Mouse (Mus musculus) E14TG2a.4 (cell line): Measurements from ENCODE around the gene Tap1.

Source experiments
- H3K27me3 ChIP-seq: 2 replicates; pipeline ENCODE4 v1.6.1; 2014; ENCODE audit warnings: low read length, control low read depth; ENCODE audit not compliant: insufficient read depth
- H3K36me3 ChIP-seq: 2 replicates; pipeline ENCODE4 v1.6.1; 2014; ENCODE audit warnings: low read length, control low read depth; ENCODE audit not compliant: insufficient read depth
- H3K4me1 ChIP-seq: replicated peaks from 2 replicates; pipeline ENCODE4 v1.6.1; 2014; ENCODE audit warnings: low read depth, low read length, control low read depth
- H3K4me3 ChIP-seq: replicated peaks from 2 replicates; pipeline ENCODE4 v1.5.1; 2014; ENCODE audit warnings: mild to moderate bottlenecking, low read length
- H3K9me3 ChIP-seq: 2 replicates; pipeline ENCODE4 v1.6.1; 2014; ENCODE audit warnings: low read length, control low read depth
- CTCF ChIP-seq: conservative IDR thresholded peaks from 2 replicates; pipeline ENCODE4 v1.5.1; 2014; ENCODE audit warnings: low read length
- NANOG ChIP-seq: IDR thresholded peaks from 2 replicates; pipeline ENCODE4 v1.6.1; 2014; ENCODE audit warnings: borderline replicate concordance, low read length, mixed read lengths
- POU5F1 ChIP-seq: IDR thresholded peaks from 2 replicates; pipeline ENCODE4 v1.6.1; 2014; ENCODE audit warnings: low read length, borderline replicate concordance

Tap1 gene

DNA sequence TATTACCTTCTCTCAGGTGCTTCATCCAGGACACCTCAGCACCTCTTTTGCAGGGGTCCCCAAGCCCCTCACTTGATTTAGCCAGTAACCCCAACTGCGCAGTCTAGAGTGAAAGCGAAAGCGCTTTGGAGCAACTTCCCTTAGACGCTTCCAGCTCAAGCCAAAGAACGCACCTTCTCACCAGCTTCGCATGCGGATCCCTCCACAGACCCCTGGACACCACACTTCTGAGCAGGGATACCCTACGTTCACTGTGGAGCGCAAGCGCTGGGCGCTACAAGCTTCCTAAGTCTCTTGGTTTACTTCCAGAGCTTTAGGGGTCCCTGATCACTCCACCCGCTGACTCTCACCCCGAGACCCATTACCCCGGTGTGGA, 480 bp upstream of the Tap1 start:
- Histone ChIP-seq H3K36me3 (no peaks in the 10 kb centered on the region), H3K9me3 (no peaks in the 10 kb centered on the region)

DNA sequence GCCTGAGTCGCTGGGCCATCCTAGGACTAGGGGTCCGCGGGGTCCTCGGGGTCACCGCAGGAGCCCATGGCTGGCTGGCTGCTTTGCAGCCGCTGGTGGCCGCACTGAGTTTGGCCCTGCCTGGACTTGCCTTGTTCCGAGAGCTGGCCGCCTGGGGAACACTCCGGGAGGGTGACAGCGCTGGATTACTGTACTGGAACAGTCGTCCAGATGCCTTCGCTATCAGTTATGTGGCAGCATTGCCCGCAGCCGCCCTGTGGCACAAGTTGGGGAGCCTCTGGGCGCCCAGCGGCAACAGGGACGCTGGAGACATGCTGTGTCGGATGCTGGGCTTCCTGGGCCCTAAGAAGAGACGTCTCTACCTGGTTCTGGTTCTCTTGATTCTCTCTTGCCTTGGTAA, 657 bp downstream of the Tap1 start:
- no peaks in the 10 kb centered on the region for H3K9me3 ChIP-seq
- no peak for TF ChIP-seq POU5F1
- H3K36me3 ChIP-seq, result no peaks in the 10 kb centered on the region
- peak overlapping the region; percentile 79 for H3K4me3 ChIP-seq
- H3K4me1 ChIP-seq, result peaks cover 53% of the 10 kb centered on the region
- peaks cover 94% of the 10 kb centered on the region for H3K27me3 ChIP-seq

More for the DNA sequence above, 480 bp upstream of the Tap1 start:
- Histone ChIP-seq H3K4me1 (peaks cover 47% of the 10 kb centered on the region), H3K27me3 (peaks cover 88% of the 10 kb centered on the region), H3K4me3 (peak overlapping the region; percentile 79)
- TF ChIP-seq NANOG, result no peak

DNA sequence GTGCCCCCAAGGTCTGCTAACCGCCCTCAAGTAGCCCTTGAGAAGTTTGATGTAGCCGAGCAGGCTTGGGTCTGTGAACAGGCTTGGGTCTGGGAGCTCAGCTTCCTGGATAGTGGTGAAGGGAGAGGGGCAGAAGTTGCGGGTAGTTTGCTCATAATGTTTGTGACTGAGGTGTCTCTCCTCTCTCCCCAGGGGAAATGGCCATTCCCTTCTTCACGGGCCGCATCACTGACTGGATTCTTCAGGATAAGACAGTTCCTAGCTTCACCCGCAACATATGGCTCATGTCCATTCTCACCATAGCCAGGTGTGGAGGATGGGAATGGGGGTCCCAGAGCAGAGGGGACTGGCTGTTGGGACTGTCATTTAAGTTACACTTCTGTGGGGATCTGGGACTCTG, 1.6 kb downstream of the Tap1 start:
- H3K4me1 ChIP-seq, result peaks cover 50% of the 10 kb centered on the region
- H3K27me3 ChIP-seq, result peaks cover 93% of the 10 kb centered on the region
- no peak overlapping the region for H3K4me3 ChIP-seq
- no peaks in the 10 kb centered on the region for H3K36me3 ChIP-seq
- TF ChIP-seq POU5F1 (no peak), NANOG (no peak), CTCF (no peak)
- H3K9me3 ChIP-seq, result no peaks in the 10 kb centered on the region

DNA sequence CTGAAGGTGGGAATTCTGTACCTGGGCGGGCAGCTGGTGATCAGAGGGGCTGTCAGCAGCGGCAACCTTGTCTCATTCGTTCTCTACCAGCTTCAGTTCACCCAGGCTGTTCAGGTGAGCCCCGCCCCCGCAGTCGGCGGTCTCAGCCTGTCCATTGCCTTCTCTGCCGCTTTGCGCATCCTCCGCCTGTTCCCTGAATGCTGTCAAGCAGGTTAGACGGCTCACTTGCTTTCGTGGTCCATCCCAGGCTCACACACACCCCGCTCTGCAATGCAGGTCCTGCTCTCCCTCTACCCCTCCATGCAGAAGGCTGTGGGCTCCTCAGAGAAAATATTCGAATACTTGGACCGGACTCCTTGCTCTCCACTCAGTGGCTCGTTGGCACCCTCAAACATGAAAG, 5.5 kb downstream of the Tap1 start:
- Histone ChIP-seq H3K27me3 (peaks cover 91% of the 10 kb centered on the region), H3K36me3 (no peaks in the 10 kb centered on the region), H3K9me3 (no peaks in the 10 kb centered on the region), H3K4me3 (no peak overlapping the region), H3K4me1 (peaks cover 52% of the 10 kb centered on the region)
- TF ChIP-seq POU5F1 (no peak), NANOG (no peak), CTCF (no peak)

DNA sequence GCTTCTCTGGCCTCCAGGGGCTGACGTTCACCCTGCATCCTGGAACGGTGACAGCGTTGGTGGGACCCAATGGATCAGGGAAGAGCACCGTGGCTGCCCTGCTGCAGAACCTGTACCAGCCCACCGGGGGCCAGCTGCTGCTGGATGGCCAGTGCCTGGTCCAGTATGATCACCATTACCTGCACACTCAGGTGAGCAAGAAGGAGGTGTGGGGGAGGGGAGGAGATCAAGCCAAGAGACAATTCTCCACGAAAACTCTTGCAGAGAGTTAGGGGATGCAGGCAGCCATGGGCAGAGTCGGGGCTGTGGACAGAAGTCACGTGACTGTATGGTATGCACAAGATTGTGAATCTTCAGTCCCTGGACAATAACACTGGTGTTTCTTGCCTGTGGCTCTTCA, 6.1 kb downstream of the Tap1 start:
- TF ChIP-seq CTCF (no peak), NANOG (no peak), POU5F1 (no peak)
- H3K27me3 ChIP-seq, result peaks cover 91% of the 10 kb centered on the region
- peaks cover 53% of the 10 kb centered on the region for H3K4me1 ChIP-seq
- H3K4me3 ChIP-seq, result no peak overlapping the region
- peaks cover 2% of the 10 kb centered on the region; the same call in 1 of the 2 replicates for H3K9me3 ChIP-seq
- no peaks in the 10 kb centered on the region for H3K36me3 ChIP-seq

DNA sequence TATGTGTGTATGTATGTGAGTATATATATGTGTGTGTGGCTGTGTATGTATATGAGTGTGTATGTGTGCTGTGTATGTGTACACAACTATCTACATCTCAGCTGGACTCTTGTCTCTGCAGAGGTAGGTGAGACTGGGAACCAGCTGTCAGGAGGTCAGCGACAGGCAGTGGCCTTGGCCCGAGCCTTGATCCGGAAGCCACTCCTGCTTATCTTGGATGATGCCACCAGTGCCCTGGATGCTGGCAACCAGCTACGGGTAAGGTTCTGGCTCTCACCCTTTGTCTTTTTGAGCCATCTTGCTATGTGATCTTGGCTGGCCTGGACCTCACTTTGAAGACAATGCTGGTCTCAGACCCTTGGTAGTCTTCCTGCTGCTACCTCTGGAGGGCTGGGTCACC, 7.4 kb downstream of the Tap1 start:
- peaks cover 88% of the 10 kb centered on the region for H3K27me3 ChIP-seq
- no peak overlapping the region for H3K4me3 ChIP-seq
- H3K4me1 ChIP-seq, result peaks cover 48% of the 10 kb centered on the region
- TF ChIP-seq CTCF, result no peak
- no peak for TF ChIP-seq NANOG
- no peak for TF ChIP-seq POU5F1
- H3K9me3 ChIP-seq, result peaks cover 7% of the 10 kb centered on the region; the same call in 1 of the 2 replicates
- no peaks in the 10 kb centered on the region for H3K36me3 ChIP-seq

DNA sequence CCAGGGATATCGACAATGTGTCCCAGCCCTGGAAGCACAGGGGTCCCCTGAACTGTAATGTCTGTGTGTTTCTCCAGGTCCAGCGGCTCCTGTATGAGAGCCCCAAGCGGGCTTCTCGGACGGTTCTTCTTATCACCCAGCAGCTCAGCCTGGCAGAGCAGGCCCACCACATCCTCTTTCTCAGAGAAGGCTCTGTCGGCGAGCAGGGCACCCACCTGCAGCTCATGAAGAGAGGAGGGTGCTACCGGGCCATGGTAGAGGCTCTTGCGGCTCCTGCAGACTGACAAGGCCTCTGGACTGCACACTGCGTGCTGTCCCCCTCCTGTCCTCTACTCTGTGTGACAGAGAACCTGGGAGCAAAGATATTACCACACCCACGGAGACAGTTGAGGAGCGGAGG, 9.1 kb downstream of the Tap1 start:
- Histone ChIP-seq H3K27me3 (peaks cover 84% of the 10 kb centered on the region), H3K9me3 (peaks cover 14% of the 10 kb centered on the region; the same call in 1 of the 2 replicates), H3K4me3 (no peak overlapping the region; the same call in 1 of the 2 replicates), H3K4me1 (peaks cover 38% of the 10 kb centered on the region), H3K36me3 (no peaks in the 10 kb centered on the region)
- TF ChIP-seq POU5F1 (no peak), NANOG (no peak), CTCF (no peak)

DNA sequence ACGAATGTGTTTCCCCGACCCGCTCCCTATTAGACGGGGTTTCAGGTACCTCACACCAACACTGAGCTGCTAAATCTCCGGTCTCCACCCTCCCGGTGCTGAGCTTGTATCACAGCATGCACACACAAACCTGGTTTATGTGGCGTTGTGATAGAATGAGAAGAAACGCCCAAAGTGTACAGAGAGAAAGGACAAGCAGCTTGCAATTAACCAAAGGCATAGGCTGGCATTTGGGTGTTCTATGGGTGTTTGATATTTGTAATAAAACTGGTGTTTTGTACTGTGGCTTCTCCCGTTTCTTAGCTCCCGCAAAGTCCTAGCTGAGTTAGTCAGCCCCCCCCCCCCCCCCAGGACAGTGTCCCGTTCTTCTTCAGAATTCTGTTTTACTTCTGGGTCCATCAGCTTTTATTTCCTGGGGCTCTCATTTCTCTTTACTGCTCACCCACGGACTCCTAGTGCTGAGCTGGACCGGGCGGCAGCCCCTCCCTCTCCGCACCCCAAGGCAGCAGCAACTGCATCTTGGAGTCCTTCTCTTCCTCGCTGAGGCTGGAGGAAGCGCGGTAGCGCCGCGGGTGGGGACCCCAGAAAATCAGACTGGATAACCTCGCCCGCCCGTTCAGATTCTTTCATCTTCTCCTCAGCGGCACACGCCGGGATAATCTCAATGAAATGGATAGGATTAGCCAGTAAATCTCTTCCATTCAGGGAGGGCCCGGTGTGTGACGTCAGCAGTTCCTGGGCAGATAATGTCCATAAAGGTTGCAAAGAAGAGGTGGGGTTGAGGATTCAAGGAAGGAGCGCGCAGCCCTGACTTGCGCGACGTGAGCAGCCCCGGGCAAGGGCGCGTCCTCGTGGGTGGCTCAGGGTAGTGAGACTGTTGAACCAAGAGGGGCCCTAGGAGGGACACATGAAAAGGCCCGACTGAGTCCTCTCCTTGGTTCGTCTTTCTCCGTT, 9.9 kb downstream of the Tap1 start, which contains the start of gene Psmb8:
Psmb8 (plus strand) TSS at position 781 of the 954 bp plus-strand sequence.
- no peaks in the 10 kb centered on the region for H3K36me3 ChIP-seq

More for the DNA sequence above, 9.9 kb downstream of the Tap1 start, which contains the start of gene Psmb8:
- Histone ChIP-seq H3K4me1 (peaks cover 38% of the 10 kb centered on the region), H3K4me3 (peak within 1 kb of the TSS; percentile 72), H3K9me3 (peaks cover 14% of the 10 kb centered on the region; the same call in 1 of the 2 replicates), H3K27me3 (peaks cover 83% of the 10 kb centered on the region)
- TF ChIP-seq CTCF (no peak), POU5F1 (no peak), NANOG (no peak)
